Mouse (Mus musculus): ENCODE measurements at regions not wholly inside any gene's neighbourhood (a gene's known extent, or its start where the extent isn't known, plus 50 kb on each side); places are given as distances from the start of the nearest gene placed in this dataset.
"Not testable (repeated sequence)": the region's sequence is repeated elsewhere in the genome, so short reads cannot be mapped to it uniquely, and the experiment has no call there.

DNA sequence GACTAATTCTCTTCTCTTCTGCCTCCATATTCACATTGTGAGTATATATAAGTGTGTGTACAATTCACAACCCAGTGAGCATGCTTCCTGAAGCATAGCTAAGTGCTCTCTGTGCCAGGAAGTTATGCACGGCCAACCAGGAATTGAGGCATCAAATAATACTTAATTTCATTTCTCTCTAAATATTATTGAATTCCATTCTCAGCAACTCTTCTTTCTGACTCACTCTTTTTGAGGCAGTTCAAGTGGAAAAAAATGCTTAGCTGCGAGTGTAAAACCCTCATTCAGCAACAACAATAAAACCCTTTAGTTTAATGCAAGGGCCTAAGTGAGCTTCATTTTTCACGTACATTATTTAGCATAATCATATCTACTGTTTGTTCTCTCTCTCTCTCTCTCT is 262.0 kb downstream of the Abcc12 start:
- ChIA-PET POLR2A (interaction anchor here in 1 of 4 experiments (0.7 kb wide), 1 partner anchor 157 kb away, joined by 3 read pairs; no protein-coding TSS in a partner anchor), CTCF (no interaction called here)

DNA sequence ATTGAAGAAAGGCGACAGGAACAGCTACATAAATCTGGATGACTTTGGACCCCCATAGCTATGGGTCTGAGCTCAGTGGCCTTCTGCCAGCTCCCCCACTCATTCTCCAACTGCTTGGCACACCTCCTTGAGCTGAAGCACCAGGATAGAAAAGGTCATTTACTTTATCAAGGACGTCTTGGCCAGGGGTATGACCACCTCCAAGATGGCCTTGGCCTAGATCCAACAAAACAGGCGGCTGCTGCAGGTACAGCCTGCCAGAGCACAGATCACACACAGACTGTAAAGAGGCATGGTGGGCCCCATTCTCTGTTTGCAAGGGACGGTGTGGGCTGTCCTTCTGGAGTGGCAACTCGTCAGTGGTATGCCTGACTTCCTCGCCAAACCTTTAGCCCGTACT is 264.2 kb downstream of the Abcc12 start:
- ChIA-PET CTCF (no interaction called here), POLR2A (interaction anchor here in 1 of 4 experiments (0.5 kb wide), 1 partner anchor 12 kb away, joined by 7 read pairs; no protein-coding TSS in a partner anchor)

DNA sequence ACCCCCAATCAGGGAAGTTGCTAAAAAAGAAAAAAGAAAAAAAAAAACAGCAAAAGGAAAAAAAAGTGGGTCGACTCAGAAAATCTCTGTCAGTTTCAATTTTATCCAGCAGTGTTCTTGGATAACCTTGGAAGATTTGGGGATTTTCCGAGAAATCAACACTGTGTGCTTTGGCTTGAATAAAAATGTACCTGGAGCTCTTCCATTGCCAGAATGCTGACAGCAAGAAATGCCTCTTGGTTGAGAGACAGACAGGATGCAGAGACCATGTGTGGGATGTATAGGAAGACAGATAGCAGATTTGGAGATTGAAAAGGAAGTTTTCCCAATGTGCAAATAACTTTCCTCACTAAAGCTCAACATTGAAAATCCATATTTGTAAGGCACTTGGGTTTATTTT is 271.0 kb downstream of the Abcc12 start:
- ChIA-PET CTCF (interaction anchor here in 1 of 4 experiments (0.7 kb wide), 1 partner anchor 727 kb away, joined by 5 read pairs; no protein-coding TSS in a partner anchor), POLR2A (no interaction called here)

DNA sequence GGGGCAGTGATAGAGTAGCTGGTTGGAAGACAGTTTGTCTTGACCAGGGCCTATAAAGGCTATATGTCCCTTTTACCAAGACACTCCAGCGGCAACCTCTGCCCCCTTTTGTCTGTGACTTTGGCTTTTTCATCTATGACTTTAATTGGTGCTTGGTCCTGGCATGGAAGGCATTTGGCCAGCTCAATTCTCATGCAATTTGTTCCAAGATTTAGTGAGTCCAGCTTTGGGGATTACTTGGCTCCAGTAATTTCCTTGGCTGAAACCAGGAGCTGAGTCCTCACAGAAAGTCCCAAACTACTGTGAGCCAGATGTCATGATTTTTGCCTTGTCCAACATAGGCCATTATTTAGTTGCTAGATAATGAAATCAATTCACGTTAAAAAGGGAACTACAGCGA is 273.1 kb downstream of the Abcc12 start:
- ChIA-PET POLR2A (no interaction called here), CTCF (no interaction called here)

DNA sequence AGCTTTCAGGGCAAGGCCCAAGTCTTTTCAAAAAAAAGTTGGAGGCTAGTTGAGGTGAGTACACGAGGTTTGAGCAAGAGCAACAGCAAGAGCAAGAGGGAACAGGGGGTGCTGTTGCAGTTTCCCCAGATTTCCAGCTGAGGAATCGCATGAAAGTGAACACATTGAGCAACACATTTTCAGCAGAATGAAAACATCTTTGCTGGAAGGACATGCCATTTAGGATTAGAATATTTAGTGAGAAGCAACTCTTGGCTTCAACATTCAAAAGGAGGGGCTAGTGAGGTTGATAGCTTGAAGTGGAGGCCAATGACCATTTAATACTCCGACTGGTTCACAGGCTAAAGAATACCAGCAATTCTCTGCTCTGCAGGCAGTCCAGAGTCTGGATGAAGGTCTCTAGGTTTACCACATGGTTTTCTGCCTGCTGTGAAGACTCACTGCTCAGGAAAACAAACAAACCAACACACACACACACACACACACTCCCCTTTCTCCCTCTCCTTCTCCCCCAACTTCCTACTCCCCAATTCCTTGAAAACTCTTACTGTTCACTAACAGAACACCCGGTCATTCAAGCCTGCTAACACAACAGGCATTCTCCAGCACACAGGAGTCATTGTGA is 278.5 kb downstream of the Abcc12 start:
- CTCF ChIA-PET, result no interaction called here

DNA sequence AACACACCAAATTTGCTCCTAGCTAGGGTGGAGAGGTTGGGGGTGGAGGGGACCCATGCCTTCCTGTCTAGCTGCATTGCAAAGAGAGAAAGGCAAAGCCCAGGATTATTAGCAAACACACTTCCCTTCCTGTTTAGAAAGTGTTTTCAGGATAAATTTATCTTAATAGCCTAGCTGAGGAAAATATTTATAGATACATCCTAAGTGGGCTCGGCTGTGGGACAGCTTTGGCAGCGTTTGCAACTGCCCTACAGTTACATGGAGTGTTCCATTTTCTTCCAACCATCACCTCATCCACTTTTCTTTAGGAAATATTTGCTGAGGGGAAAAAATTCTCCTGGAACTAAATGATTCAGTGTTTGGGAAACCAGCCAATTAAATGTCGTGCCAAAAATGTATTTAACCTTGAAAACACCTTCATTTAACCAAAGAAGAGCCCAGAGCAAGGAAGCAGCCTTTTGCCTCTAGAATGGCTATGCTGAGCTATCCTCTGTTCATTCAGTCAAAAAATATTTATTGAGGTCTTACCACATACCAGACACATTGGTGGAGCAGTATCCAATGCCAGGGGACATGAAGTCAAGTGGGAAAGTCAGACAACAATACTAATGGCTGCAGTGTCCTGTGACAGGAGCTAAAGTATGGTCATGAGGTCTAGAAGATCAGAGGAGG is 291.6 kb downstream of the Abcc12 start:
- ChIA-PET CTCF (no interaction called here), POLR2A (no interaction called here)

More for the DNA sequence above, 278.5 kb downstream of the Abcc12 start:
- POLR2A ChIA-PET, result no interaction called here

DNA sequence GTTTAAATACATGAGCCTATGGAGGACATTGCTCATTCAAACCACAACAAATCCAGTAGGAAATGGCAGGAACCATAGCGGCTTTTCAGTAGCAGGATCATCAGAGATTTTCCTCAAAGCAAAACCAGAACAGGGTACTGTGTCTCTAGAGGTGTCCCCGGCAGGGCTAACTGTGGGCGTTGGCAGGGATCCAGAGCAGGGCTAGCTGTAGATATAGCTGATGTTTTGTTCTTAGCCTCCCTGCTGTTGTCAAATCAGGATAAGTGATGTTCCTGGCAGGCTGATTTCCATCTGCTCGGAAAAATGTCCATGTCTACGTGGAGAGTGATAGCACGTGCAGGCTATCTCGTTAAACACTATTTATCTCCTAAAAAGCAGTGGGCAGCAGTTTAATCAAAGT is 297.6 kb downstream of the Abcc12 start:
- POLR2A ChIA-PET, result interaction anchor here in 1 of 4 experiments (0.6 kb wide), 1 partner anchor 422 kb away, joined by 4 read pairs; no protein-coding TSS in a partner anchor
- CTCF ChIA-PET, result interaction anchor here in 1 of 4 experiments (0.7 kb wide), 1 partner anchor 863 kb away, joined by 3 read pairs; no protein-coding TSS in a partner anchor

DNA sequence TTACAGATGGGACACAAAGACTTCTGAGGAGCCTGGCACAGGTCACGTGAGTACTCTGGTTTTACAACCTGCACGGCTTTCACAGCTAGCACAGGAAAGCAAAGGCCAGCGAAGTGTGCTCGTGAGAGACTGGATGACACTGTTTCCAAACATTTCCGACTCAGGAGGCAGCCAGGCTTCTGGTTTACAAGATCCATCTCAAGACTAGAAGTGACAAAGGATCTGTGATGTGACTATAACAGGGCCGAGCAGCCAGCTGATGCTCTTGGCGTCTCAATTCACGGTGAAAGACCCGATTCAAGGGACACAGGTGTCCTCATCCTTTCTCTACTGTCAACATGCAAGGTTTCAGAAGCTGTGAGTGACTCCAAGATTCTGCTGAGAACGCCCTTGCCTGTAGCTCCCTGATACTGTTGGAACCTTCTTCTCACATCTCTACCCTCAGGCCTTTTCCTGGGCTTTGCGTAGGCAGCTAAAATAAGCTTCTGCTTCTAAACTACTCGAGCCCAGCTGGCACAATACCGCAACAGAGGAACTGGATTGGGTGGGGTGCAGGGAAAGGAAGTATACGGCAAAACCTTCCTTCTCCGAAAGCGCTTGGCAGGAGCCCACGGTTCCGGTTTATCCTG is 300.3 kb downstream of the Abcc12 start:
- ChIA-PET CTCF (no interaction called here), POLR2A (no interaction called here)

DNA sequence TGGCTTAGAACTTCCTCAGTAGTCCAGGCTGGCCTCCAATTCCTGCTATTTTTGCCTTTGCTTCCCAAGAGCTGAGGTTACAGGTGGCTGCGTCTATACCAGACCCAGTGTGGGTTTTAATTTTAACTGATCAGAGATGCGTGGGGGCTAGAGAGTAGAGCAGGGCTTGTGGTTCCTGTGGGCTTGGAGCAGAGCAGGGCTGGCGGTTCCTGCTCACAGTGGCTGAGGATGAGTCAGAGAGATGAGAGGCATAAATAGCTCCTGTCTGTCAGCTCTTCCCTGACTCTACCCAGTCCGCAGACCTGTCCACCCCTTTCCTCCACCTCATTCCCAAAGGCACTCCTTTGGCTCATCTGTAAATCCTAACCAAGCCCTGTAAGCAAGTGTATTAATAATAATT is 304.8 kb downstream of the Abcc12 start:
- CTCF ChIA-PET, result no interaction called here
- POLR2A ChIA-PET, result interaction anchor here in 2 of 4 experiments (0.5 to 0.7 kb wide), 3 partner anchors 507 to 872 kb away, joined by 4 to 5 read pairs (median 5); no protein-coding TSS in a partner anchor

DNA sequence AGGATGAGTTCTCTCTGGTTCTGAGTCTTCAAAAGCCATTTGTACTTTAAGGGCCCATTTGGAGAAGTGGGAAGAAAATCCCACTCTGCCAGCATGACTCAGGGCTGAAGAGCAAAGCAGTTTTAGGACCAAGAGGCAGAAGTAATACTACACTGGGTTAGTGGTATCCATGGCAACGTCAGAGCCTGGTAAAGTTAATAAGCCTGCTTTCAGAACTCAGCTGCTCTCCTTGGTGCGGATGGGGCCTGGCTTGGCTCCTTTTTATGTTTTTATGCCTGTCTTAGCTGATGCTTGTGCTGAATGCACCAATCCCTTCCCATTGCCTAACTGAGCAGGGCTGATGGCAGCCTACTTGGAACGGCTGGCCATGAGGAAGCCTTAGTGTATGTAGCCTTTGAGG is 306.7 kb downstream of the Abcc12 start:
- POLR2A ChIA-PET, result interaction anchor here in 1 of 4 experiments (0.6 kb wide), 1 partner anchor 290 kb away, joined by 3 read pairs; no protein-coding TSS in a partner anchor
- CTCF ChIA-PET, result interaction anchor here in 1 of 4 experiments (1.0 kb wide), 1 partner anchor 91 kb away, joined by 4 read pairs; no protein-coding TSS in a partner anchor

DNA sequence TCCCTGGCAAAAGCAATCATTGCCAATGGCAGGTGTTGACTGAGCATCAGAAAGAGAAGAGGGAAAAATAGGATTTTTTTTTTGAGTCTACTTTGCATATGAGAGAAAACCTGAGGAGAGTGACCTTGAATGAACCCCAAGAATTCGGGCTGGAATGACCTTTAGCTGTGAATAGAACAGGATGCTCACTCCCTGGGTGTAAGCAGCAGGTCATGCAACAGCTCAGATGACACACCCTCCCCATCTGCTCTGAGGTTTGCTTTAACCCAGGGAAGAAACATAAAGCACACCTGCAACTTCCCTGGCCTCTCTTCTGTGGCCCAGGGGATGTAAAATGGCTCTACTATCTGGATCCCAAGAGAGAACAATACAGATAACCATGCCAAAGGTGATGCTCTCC is 307.9 kb downstream of the Abcc12 start:
- POLR2A ChIA-PET, result interaction anchor here in 1 of 4 experiments (0.7 to 1.3 kb wide), 2 partner anchors 8 to 791 kb away, joined by 3 to 5 read pairs; no protein-coding TSS in a partner anchor

DNA sequence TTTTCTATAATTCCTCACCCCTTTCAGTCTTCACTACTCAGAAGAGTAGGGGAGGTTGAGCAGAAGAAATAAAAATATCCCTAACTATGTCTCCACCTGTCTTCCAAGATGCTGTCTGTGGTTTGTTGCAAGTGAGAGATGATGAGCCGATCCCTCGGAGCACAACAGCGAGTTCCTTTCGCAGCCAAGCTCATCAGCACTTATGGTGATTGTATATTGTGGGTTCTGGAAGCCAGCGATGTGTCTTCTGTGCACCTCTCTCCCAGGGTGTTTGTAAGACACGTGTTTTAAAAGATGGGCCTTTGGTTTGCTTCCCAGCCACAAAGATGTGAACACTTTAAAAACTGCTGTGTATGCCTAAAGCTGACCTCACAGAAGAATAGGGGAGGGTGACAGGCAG is 309.0 kb downstream of the Abcc12 start:
- ChIA-PET CTCF (interaction anchor here in 1 of 4 experiments (0.5 kb wide), 1 partner anchor 864 kb away, joined by 3 read pairs; no protein-coding TSS in a partner anchor), POLR2A (interaction anchor here in 1 of 4 experiments (1.3 kb wide), 1 partner anchor 10 kb away, joined by 5 read pairs; no protein-coding TSS in a partner anchor)

More for the DNA sequence above, 307.9 kb downstream of the Abcc12 start:
- CTCF ChIA-PET, result no interaction called here

DNA sequence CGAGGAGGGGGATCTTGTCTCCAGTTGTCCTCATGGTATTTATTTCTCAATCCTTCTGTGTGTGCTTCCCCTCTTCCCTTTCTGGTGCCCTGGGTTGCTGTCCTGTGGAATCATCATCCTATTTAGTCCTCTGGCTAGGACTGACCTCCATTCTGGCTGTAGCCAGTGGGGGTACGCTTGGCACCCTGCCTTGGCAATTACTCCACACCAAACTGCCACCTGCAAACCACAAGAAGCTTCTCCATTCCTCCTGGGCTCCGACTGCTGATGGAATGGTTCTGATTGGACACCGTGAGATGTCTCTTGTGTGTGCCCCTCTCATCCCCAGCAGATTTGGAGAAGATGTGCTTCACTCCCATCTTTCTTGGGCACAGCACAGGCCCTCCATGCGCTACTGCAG is 322.5 kb downstream of the Abcc12 start:
- CTCF ChIA-PET, result interaction anchor here in 2 of 4 experiments (0.7 kb wide), 2 partner anchors 184 to 219 kb away, joined by 3 to 7 read pairs; no protein-coding TSS in a partner anchor
- POLR2A ChIA-PET, result interaction anchor here in 2 of 4 experiments (0.5 to 0.7 kb wide), 2 partner anchors 559 to 568 kb away, joined by 3 read pairs; no protein-coding TSS in a partner anchor

DNA sequence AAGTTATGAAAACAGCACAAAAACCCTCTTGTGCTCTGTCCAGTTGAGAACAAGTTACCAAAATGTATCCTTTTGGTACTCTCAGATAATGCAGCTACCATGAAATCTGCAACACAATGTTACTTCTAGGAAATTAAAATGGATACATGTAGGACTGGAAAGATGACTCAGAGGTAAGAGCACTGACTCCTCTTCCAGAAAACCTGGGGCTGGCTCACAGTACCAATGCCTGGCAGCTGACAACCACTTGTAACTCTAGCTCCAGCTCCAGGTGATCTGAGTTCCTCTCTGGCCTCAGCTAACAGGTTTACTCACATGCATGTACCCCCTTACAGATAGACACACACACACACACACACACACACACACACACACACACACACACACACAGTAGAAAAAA is 325.1 kb downstream of the Abcc12 start:
- ChIA-PET POLR2A (interaction anchor here in 1 of 4 experiments (0.8 kb wide), 1 partner anchor 14 kb away, joined by 3 read pairs; no protein-coding TSS in a partner anchor), CTCF (interaction anchor here in 2 of 4 experiments (0.6 to 1.5 kb wide), 4 partner anchors 23 to 810 kb away, joined by 3 to 7 read pairs (median 4); no protein-coding TSS in a partner anchor)

DNA sequence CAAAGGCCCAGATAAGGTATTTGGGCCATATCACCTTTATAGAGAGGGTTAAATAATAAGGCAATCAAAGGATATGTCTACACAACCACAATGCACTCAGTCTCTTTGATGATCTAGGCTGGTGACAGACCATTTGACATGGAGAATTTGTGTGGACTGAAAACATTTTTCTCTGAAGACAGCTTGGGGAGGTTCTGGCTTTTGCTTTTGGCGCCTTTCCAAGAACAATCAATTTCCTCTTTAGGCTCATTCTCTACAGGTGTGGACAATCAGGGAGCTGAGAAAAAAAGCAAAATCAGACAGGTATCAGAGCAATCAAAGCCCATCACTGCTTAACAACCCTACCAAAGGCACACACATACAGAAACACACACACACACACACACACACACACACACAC is 325.8 kb downstream of the Abcc12 start:
- POLR2A ChIA-PET, result interaction anchor here in 1 of 4 experiments (0.7 kb wide), 1 partner anchor 544 kb away, joined by 7 read pairs; no protein-coding TSS in a partner anchor
- CTCF ChIA-PET, result interaction anchor here in 2 of 4 experiments (0.7 to 1.5 kb wide), 3 partner anchors 23 to 809 kb away, joined by 3 to 7 read pairs (median 5); no protein-coding TSS in a partner anchor

DNA sequence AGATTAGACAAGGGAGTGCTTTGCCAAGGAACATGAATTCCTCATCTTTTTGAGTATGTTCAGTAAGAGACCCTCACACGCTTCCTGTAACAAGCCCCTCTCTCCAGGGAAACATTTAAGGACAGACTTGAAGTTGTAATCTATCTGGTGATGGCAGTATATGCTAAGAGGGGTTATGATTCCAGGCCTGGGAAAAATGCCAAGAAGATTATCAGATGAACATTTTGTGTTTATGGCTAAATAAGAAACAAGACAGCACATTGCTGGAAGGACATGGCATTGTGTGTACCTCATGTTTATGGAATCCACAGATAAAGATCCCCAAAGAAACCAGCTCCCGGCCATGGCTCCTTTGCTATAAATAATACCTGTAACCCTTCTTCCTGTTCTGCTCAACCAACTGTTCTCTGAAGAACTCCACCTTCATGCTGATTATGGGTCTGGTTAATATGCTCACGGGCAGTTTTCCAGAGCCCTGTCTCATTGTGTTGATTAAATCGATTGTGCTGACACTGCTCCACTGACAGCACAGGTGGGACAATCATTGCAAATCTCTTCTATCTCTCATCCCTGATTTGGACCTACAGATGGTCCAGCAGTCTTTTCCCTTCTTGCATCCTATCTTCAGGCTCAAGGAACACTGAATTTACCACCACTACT is 327.7 kb downstream of the Abcc12 start:
- POLR2A ChIA-PET, result no interaction called here
- CTCF ChIA-PET, result no interaction called here

DNA sequence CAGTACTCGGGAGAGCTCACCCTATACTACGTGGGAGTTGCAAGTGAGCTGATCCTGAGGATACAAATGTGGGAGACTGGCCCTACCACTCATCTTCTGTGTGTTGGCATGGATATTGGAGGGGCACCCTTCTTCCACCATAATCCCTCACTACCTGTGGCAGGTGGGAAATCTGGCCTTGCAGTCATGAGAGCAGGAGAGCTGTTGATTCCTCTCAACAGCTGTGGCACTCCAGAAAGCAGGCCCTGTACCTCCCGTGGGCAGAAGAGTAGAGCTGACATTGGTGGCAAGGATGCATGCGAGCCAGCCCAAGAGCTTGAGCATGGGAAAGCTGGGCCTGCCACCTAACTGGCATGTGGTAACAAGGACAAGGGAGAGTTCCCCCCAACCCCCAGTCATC is 345.8 kb downstream of the Abcc12 start:
- CTCF ChIA-PET, result interaction anchor here in 1 of 4 experiments (0.6 kb wide), 1 partner anchor 664 kb away, joined by 7 read pairs; no protein-coding TSS in a partner anchor
- POLR2A ChIA-PET, result no interaction called here

DNA sequence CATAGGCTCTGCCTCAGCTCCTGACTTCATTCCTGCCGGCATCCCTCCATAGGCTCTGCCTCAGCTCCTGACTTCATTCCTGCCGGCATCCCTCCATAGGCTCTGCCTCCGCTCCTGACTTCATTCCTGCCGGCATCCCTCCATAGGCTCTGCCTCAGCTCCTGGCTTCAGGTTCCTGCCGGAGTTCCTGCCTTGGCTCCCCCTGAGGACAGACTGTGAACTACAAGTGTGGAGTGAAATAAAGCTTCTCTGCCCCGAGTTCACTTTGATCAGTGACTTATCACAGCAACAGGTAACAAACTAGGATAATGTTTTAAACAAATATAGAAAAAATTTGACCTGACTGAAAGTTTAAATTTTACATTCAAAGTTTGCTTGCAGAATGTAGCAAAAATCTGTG is 348.5 kb downstream of the Abcc12 start:
- CTCF ChIA-PET, result interaction anchor here in 3 of 4 experiments (0.6 to 1.5 kb wide), 9 partner anchors 9 to 533 kb away, joined by 3 to 22 read pairs (median 4); no protein-coding TSS in a partner anchor
- POLR2A ChIA-PET, result not testable (repeated sequence)

DNA sequence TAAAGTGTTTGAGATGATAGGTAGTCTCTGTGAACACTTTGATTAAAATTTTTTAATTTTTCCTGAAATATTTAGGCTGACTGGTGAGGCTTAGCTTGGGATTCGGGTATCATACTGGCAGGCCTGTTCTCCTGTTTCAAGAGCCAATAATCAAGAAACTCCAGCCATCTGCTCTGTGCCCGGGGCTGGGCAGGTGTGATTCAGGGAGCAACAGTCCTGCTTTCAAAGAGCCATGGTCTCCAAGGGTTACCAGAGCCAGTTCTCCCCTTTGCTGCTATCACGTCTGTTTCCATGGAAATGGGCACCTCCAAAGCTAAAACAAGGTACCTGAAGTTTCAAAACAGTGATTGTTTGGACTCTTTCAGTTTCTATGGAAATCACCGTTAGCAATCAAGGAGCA is 355.6 kb downstream of the Abcc12 start:
- POLR2A ChIA-PET, result no interaction called here
- CTCF ChIA-PET, result no interaction called here
